Mouse (Mus musculus): ENCODE results near the gene Ces1a. TPM values are rescaled to one million over a fixed set of nuclear protein-coding genes. Genes with fewer than 3 reads are reported as not detected.

Gene Ces1a
- 0.09 and 0.10 TPM in 2 replicates for polyA plus RNA-seq (2015; fragmentation: Nextera tagmentation; extraction: Ambion mirVana)

DNA sequence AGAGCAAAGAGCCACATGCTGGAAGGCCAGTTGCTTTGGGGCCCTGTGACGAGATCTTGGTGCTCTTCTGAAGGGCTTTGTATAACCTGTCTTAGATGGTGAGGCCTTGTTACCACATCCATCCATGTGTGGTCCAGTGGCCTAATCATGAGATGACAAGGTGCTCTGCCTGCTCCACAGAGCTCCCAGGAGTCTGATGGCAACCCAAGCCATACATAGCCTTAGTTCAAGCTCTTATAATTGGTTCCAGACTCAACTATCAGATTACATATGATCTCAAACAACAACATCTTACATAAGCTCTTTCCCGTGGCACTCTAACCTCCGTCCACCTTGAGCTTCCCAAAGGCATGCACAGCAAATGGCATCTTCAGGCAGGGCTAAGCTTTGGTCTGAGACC lies at the start of gene Ces1a:
Gene Ces1a (minus strand): TSS at position 101 of the 400 bp plus-strand sequence.
- Histone ChIP-seq H3K9ac (ENCODE audit: low read length) (no peak within 1 kb of the TSS), H3K27me3 (ENCODE audit: control insufficient read depth, insufficient read depth, low read length) (no peaks in the 10 kb centered on the region), H3K27ac (ENCODE audit: low read length) (no peak within 1 kb of the TSS), H3K36me3 (ENCODE audit: control insufficient read depth, insufficient read depth) (no peaks in the 10 kb centered on the region), H3K9me3 (replicated peaks; ENCODE audit: control insufficient read depth, low read length) (no peaks in the 10 kb centered on the region), H3K4me2 (ENCODE audit: low read depth, low read length) (no peak within 1 kb of the TSS), H3K4me1 (ENCODE audit: control insufficient read depth, insufficient read depth, low read length) (no peaks in the 10 kb centered on the region), H3K4me3 (ENCODE audit: low read length) (no peak within 1 kb of the TSS)
- no peak for ATAC-seq (replicated peaks; ENCODE audit: extremely low read depth, insufficient read depth, low FRiP score)
- WGBS = 80% methylated on average over 3 of the region's 3 CpGs

DNA sequence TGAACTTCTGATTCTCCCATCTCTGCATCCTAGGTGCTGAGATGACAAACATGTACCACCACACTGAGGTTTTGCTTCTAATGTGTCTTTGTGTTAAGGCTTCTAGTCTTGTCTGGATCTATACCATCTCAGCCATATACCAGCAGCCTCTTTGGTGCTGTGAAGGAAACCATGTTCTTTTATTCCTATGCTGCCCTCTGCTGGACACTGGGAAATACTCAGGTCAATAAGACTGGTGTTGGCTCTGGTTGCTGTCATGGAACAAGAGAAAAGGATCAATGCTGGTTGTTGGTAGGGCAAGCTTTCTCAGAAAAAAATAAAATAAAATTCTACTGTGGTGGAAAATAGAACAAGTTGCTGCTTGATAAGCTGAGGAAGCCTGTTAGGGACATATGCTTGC lies 47.4 kb upstream of the Ces1a start:
- no peaks in the 10 kb centered on the region for H3K27me3 ChIP-seq (ENCODE audit: control insufficient read depth, insufficient read depth, low read length)
- no peaks in the 10 kb centered on the region for H3K4me1 ChIP-seq (ENCODE audit: control insufficient read depth, insufficient read depth, low read length)

DNA sequence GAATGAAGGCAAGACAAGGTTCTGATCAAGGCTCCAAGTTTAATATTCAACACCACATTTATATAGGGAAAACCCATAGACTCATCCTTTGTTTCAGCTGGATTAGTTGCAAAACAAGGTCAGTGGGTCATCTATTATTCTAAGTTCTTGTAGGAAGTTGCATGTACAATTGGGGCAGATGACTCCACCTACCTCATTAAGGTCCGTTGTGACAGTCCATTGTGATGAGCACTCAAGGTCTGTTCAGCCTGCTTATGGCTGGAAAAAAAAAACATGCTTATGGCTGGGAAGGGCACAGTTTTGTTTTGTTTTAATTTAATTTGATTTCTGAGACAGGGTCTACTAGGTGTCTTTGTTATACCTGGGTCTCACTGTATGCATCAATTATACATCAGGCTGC lies 43.3 kb upstream of the Ces1a start:
- no peak for ATAC-seq (replicated peaks; ENCODE audit: extremely low read depth, insufficient read depth, low FRiP score)
- Histone ChIP-seq H3K4me2 (ENCODE audit: low read depth, low read length) (no peak overlapping the region), H3K36me3 (ENCODE audit: control insufficient read depth, insufficient read depth) (no peaks in the 10 kb centered on the region), H3K4me3 (ENCODE audit: low read length) (no peak overlapping the region), H3K9me3 (replicated peaks; ENCODE audit: control insufficient read depth, low read length) (no peaks in the 10 kb centered on the region), H3K27me3 (ENCODE audit: control insufficient read depth, insufficient read depth, low read length) (no peaks in the 10 kb centered on the region), H3K27ac (ENCODE audit: low read length) (no peak overlapping the region), H3K4me1 (ENCODE audit: control insufficient read depth, insufficient read depth, low read length) (no peaks in the 10 kb centered on the region), H3K9ac (ENCODE audit: low read length) (no peak overlapping the region)
- WGBS = 72% methylated on average over 1 of the region's 1 CpGs

More for the DNA sequence above, 47.4 kb upstream of the Ces1a start:
- ATAC-seq (replicated peaks; ENCODE audit: extremely low read depth, insufficient read depth, low FRiP score) = no peak
- Histone ChIP-seq H3K9me3 (replicated peaks; ENCODE audit: control insufficient read depth, low read length) (no peaks in the 10 kb centered on the region), H3K9ac (ENCODE audit: low read length) (no peak overlapping the region), H3K4me2 (ENCODE audit: low read depth, low read length) (no peak overlapping the region), H3K36me3 (ENCODE audit: control insufficient read depth, insufficient read depth) (no peaks in the 10 kb centered on the region), H3K4me3 (ENCODE audit: low read length) (no peak overlapping the region), H3K27ac (ENCODE audit: low read length) (no peak overlapping the region)

DNA sequence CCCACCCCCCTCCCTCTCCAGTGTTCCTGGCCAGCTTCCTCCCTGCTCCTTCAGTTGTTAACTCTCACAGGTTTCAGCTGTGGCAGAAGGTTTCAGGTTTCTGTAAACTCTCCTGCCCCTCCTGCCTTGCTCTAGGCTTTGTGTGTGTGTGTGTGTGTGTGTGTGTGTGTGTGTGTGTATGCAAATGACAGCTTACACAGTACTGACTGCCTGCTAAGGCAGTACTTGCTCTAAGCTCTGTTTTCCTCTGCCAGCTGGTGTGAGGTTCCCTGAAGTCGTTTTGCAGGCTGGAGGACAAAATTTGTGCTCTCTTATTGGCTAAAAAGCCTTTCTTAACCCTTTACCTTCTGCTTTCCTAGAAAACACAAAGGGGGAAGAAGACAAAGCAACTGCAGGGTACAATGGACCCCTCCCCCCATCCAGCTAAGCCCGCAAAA lies 40.7 kb upstream of the Ces1a start:
- Histone ChIP-seq H3K27ac (ENCODE audit: low read length) (no peak overlapping the region), H3K4me3 (ENCODE audit: low read length) (no peak overlapping the region), H3K9ac (ENCODE audit: low read length) (no peak overlapping the region), H3K4me2 (ENCODE audit: low read depth, low read length) (no peak overlapping the region), H3K27me3 (ENCODE audit: control insufficient read depth, insufficient read depth, low read length) (no peaks in the 10 kb centered on the region), H3K9me3 (replicated peaks; ENCODE audit: control insufficient read depth, low read length) (no peaks in the 10 kb centered on the region), H3K36me3 (ENCODE audit: control insufficient read depth, insufficient read depth) (no peaks in the 10 kb centered on the region), H3K4me1 (ENCODE audit: control insufficient read depth, insufficient read depth, low read length) (no peaks in the 10 kb centered on the region)
- no peak for ATAC-seq (replicated peaks; ENCODE audit: extremely low read depth, insufficient read depth, low FRiP score)
- WGBS = 11% methylated on average over 2 of the region's 2 CpGs

DNA sequence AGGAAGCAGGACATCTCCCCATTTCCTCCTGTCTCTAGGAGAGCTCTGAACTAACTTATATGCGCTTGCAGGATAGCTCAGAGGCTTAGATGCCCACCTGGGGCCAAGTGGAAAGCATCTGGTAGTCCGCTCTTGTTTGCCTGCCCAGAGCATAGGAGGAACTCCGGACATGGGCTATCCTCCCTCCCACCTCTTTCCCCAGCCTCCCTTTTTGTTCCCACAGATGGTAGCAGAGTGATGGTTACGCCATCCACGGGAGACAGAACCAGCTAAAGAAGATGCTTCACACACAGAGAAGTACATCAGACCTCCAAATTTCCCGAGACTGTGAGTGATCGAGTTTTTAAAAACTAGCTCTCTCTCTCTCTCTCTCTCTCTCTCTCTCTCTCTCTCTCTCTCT lies 40.2 kb upstream of the Ces1a start:
- 38% methylated on average over 7 of the region's 7 CpGs for WGBS
- Histone ChIP-seq H3K9me3 (replicated peaks; ENCODE audit: control insufficient read depth, low read length) (no peaks in the 10 kb centered on the region), H3K4me1 (ENCODE audit: control insufficient read depth, insufficient read depth, low read length) (no peaks in the 10 kb centered on the region), H3K36me3 (ENCODE audit: control insufficient read depth, insufficient read depth) (no peaks in the 10 kb centered on the region), H3K27ac (ENCODE audit: low read length) (no peak overlapping the region), H3K27me3 (ENCODE audit: control insufficient read depth, insufficient read depth, low read length) (no peaks in the 10 kb centered on the region), H3K9ac (ENCODE audit: low read length) (no peak overlapping the region), H3K4me3 (ENCODE audit: low read length) (no peak overlapping the region), H3K4me2 (ENCODE audit: low read depth, low read length) (no peak overlapping the region)
- no peak for ATAC-seq (replicated peaks; ENCODE audit: extremely low read depth, insufficient read depth, low FRiP score)

DNA sequence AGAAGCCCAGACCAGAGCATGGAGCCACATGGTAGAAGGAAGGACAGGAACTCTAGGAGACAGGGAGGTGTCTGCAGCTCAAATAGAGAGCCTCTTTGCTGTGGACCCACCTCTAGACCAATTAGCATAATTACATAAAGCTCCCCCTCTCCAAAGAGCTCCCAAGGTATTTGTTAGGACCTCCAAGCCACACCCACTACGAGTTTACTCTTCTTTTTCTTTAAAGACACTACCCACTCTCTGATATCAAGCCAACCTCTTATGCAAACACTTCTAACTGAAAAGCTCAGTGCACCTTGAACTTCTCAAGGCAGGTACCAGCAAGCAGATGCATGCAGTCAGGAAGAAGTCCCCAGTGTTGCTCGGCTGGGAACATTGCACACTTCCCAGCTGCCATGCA lies 31.9 kb upstream of the Ces1a start, which contains the start of gene Ces1b:
Gene Ces1b (minus strand): TSS at position 131 of the 400 bp plus-strand sequence.
- WGBS = 55% methylated on average over 2 of the region's 2 CpGs
- Histone ChIP-seq H3K9ac (ENCODE audit: low read length) (no peak within 1 kb of the TSS), H3K4me1 (ENCODE audit: control insufficient read depth, insufficient read depth, low read length) (no peaks in the 10 kb centered on the region), H3K4me3 (ENCODE audit: low read length) (no peak within 1 kb of the TSS), H3K27me3 (ENCODE audit: control insufficient read depth, insufficient read depth, low read length) (no peaks in the 10 kb centered on the region), H3K36me3 (ENCODE audit: control insufficient read depth, insufficient read depth) (no peaks in the 10 kb centered on the region), H3K9me3 (replicated peaks; ENCODE audit: control insufficient read depth, low read length) (no peaks in the 10 kb centered on the region), H3K27ac (ENCODE audit: low read length) (no peak within 1 kb of the TSS), H3K4me2 (ENCODE audit: low read depth, low read length) (no peak within 1 kb of the TSS)
- no peak for ATAC-seq (replicated peaks; ENCODE audit: extremely low read depth, insufficient read depth, low FRiP score)

DNA sequence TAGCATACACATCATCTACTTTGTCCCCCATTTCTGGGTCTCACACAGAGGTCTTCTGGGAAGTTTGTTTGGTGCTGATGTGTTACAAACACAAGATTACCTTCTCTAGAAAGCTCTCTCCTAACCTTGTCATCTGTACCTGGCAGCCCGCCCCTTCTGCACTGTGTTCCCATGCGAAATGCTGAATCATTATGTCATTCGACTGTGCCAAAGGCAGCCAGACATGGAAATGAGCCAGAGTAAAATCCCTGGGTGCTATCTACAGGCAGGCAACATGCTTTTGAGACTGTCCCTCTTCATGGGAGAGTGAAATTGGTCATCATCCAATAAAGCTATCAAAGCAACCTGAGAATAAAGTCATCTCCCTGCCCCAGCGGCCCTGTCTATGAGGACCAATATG lies 27.3 kb upstream of the Ces1a start:
- WGBS = 87% methylated on average over 4 of the region's 4 CpGs
- no peak overlapping the region for H3K4me3 ChIP-seq (ENCODE audit: low read length)

DNA sequence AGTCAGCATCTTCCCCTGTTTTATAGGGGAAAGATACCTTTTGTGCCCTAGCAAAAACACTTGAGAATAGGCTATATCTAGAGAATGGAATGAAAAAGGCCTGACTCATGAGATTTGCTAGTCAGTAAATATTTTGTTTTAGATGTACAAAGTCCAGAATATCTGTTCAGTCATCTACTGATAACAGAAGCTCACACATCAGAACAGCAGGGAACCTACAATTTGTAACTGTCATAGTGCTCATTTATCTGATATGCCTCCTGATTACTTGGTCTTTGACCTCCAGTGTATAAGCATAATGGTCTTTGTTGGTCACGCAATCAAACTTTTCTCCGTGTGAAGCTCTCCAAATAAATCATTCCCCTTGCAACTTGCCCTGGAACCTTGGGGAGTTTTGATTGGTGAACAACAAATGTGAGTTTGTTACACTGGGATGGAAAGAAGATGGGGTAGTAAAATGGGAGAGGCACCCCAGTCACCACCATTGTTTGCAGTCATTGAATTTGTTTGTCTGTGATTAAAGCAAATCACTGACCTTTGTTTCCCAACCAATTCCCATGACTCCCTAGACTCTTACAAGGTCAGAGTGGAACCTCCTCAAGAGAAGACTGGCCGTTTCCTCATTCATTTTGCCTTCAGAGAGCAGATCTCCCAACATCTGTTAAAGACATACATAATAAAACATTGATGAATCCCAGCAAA lies 15.6 kb upstream of the Ces1a start:
- no peaks in the 10 kb centered on the region; the same call in 1 of the 2 replicates for H3K27me3 ChIP-seq (ENCODE audit: control insufficient read depth, insufficient read depth, low read length)
- H3K4me3 ChIP-seq (ENCODE audit: low read length) = no peak overlapping the region
- H3K27ac ChIP-seq (ENCODE audit: low read length) = no peak overlapping the region
- H3K9me3 ChIP-seq (replicated peaks; ENCODE audit: control insufficient read depth, low read length) = no peaks in the 10 kb centered on the region
- no peaks in the 10 kb centered on the region for H3K4me1 ChIP-seq (ENCODE audit: control insufficient read depth, insufficient read depth, low read length)
- ATAC-seq (replicated peaks; ENCODE audit: extremely low read depth, insufficient read depth, low FRiP score) = no peak
- H3K4me2 ChIP-seq (ENCODE audit: low read depth, low read length) = no peak overlapping the region
- WGBS = 83% methylated on average over 3 of the region's 3 CpGs
- no peak overlapping the region for H3K9ac ChIP-seq (ENCODE audit: low read length)
- no peaks in the 10 kb centered on the region for H3K36me3 ChIP-seq (ENCODE audit: control insufficient read depth, insufficient read depth)

More for the DNA sequence above, 27.3 kb upstream of the Ces1a start:
- Histone ChIP-seq H3K27me3 (ENCODE audit: control insufficient read depth, insufficient read depth, low read length) (no peaks in the 10 kb centered on the region), H3K4me1 (ENCODE audit: control insufficient read depth, insufficient read depth, low read length) (no peaks in the 10 kb centered on the region), H3K4me2 (ENCODE audit: low read depth, low read length) (no peak overlapping the region), H3K27ac (ENCODE audit: low read length) (no peak overlapping the region), H3K36me3 (ENCODE audit: control insufficient read depth, insufficient read depth) (no peaks in the 10 kb centered on the region), H3K9me3 (replicated peaks; ENCODE audit: control insufficient read depth, low read length) (no peaks in the 10 kb centered on the region), H3K9ac (ENCODE audit: low read length) (no peak overlapping the region)
- ATAC-seq (replicated peaks; ENCODE audit: extremely low read depth, insufficient read depth, low FRiP score) = no peak

DNA sequence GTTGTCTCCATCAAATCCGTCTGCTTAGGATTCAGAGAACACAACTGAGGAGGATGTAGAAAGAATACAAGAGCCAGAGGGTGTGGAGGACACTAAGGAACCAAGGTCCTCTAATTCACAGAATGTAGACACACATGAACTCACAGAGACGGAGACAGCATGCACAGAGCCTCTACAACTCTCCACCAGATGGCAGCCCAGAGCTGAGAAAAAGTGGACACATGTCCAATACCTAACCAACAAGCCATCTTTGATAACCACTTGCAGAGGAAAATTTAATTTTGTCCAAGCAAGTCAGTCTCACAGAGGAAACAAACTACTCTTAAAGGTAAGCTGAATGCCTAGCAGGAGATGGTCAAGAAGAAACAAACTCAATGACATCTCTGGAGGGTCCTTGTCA lies 11.2 kb upstream of the Ces1a start:
- H3K4me3 ChIP-seq (ENCODE audit: low read length) = no peak overlapping the region
- H3K9ac ChIP-seq (ENCODE audit: low read length) = no peak overlapping the region
- no peak overlapping the region for H3K4me2 ChIP-seq (ENCODE audit: low read depth, low read length)
- H3K36me3 ChIP-seq (ENCODE audit: control insufficient read depth, insufficient read depth) = no peaks in the 10 kb centered on the region
- H3K9me3 ChIP-seq (replicated peaks; ENCODE audit: control insufficient read depth, low read length) = no peaks in the 10 kb centered on the region
- no peak overlapping the region for H3K27ac ChIP-seq (ENCODE audit: low read length)
- 0 out of 2 replicates have a peak, but pooled peaks cover 2% of the 10 kb centered on the region for H3K4me1 ChIP-seq (ENCODE audit: control insufficient read depth, insufficient read depth, low read length)
- ATAC-seq (replicated peaks; ENCODE audit: extremely low read depth, insufficient read depth, low FRiP score) = no peak
- no peaks in the 10 kb centered on the region; the same call in 1 of the 2 replicates for H3K27me3 ChIP-seq (ENCODE audit: control insufficient read depth, insufficient read depth, low read length)
- WGBS = 9% methylated on average over 2 of the region's 2 CpGs
